Mouse (Mus musculus): ENCODE results near the gene Mgrn1. TPM values are rescaled to one million over a fixed set of nuclear protein-coding genes. Genes with fewer than 3 reads are reported as not detected.

Mgrn1 gene
- total and polyA plus RNA-seq, 3 experiments: 8.4 to 25.0 TPM; not detected in 1

GRCm38 (mm10) chr16:4932429-4932828, 46.4 kb downstream of the Mgrn1 start:
- Histone ChIP-seq H3K79me2 (ENCODE audit: control insufficient read depth, insufficient read depth, low read length, poor library complexity) (no peaks in the 10 kb centered on the region), H3K4me1 (ENCODE audit: control insufficient read depth in 1 of 2, insufficient read depth in 2 of 2, low read length in 2 of 2) (no peaks in the 10 kb centered on the region), H3K27ac (ENCODE audit: control insufficient read depth, low read depth, low read length) (no peak overlapping the region), H3K27me3 (ENCODE audit: control insufficient read depth in 1 of 2, insufficient read depth in 2 of 2, low read length in 2 of 2) (no peaks in the 10 kb centered on the region), H3K9ac (ENCODE audit: control insufficient read depth, low read depth, low read length, poor library complexity, severe bottlenecking) (no peak overlapping the region), H3K4me3 (ENCODE audit: control insufficient read depth in 1 of 2, insufficient read depth in 1 of 2, low read depth in 2 of 2, low read length in 2 of 2) (no peak overlapping the region), H3K36me3 (ENCODE audit: control insufficient read depth in 1 of 2, insufficient read depth in 2 of 2, low read length in 2 of 2) (no peaks in the 10 kb centered on the region), H3K9me3 (replicated peaks; ENCODE audit: insufficient read depth, low read length) (no peaks in the 10 kb centered on the region)
- no peak for TF ChIP-seq ZMIZ1 (IDR thresholded peaks at IDR 0.05; ENCODE audit: low read depth, low read length)
- TF ChIP-seq E2F4 (IDR thresholded peaks at IDR 0.05; ENCODE audit: borderline replicate concordance, low read depth, low read length): no peak
- no peak for DNase-seq (ENCODE audit: low read depth, low spot score)

- H3K79me2 ChIP-seq (ENCODE audit: control insufficient read depth, insufficient read depth, low read length, poor library complexity): peaks cover 4% of the 10 kb centered on the region
- H3K9ac ChIP-seq (ENCODE audit: control insufficient read depth, low read depth, low read length, poor library complexity, severe bottlenecking): no peak overlapping the region
- H3K27ac ChIP-seq (ENCODE audit: control insufficient read depth, low read depth, low read length): no peak overlapping the region
- H3K36me3 ChIP-seq (ENCODE audit: control insufficient read depth in 1 of 2, insufficient read depth in 2 of 2, low read length in 2 of 2): no peaks in the 10 kb centered on the region
- 0 out of 4 replicates have a peak, but pooled peaks cover 0 to 5% of the 10 kb centered on the region in 2 experiments for H3K4me1 ChIP-seq (ENCODE audit: control insufficient read depth in 1 of 2, insufficient read depth in 2 of 2, low read length in 2 of 2)
- DNase-seq (ENCODE audit: low read depth, low spot score): no peak
- no peaks in the 10 kb centered on the region for H3K27me3 ChIP-seq (ENCODE audit: control insufficient read depth in 1 of 2, insufficient read depth in 2 of 2, low read length in 2 of 2)
- H3K9me3 ChIP-seq (replicated peaks; ENCODE audit: insufficient read depth, low read length): no peaks in the 10 kb centered on the region
- H3K4me3 ChIP-seq (ENCODE audit: control insufficient read depth in 1 of 2, insufficient read depth in 1 of 2, low read depth in 2 of 2, low read length in 2 of 2): no peak overlapping the region
- no peak for TF ChIP-seq BHLHE40 (IDR thresholded peaks at IDR 0.05; ENCODE audit: borderline replicate concordance, low read depth, low read length)
- no peak for TF ChIP-seq CHD2 (IDR thresholded peaks at IDR 0.05; ENCODE audit: low read length)
- TF ChIP-seq GATA1 (IDR thresholded peaks at IDR 0.05; ENCODE audit: low read depth, low read length): no peak
- no peak for TF ChIP-seq ZNF384 (IDR thresholded peaks at IDR 0.05; ENCODE audit: low read depth, low read length)
- TF ChIP-seq MYB (IDR thresholded peaks at IDR 0.05; ENCODE audit: low read depth, low read length): no peak
- TF ChIP-seq MAFK (IDR thresholded peaks at IDR 0.05; ENCODE audit: borderline replicate concordance, low read depth, low read length): no peak
- peak; percentile 84; the same call in 1 of the 2 replicates for TF ChIP-seq POLR2AphosphoS5 (IDR thresholded peaks at IDR 0.05; ENCODE audit: borderline replicate concordance, low read depth, low read length)
Observed at GRCm38 (mm10) chr16:4935430-4935829, 49.4 kb downstream of the Mgrn1 start.

GRCm38 (mm10) chr16:4935931-4936703, 50.1 kb downstream of the Mgrn1 start:
- Histone ChIP-seq H3K27me3 (ENCODE audit: control insufficient read depth in 1 of 2, insufficient read depth in 2 of 2, low read length in 2 of 2) (no peaks in the 10 kb centered on the region), H3K36me3 (ENCODE audit: control insufficient read depth in 1 of 2, insufficient read depth in 2 of 2, low read length in 2 of 2) (no peaks in the 10 kb centered on the region), H3K4me1 (ENCODE audit: control insufficient read depth in 1 of 2, insufficient read depth in 2 of 2, low read length in 2 of 2) (0 out of 4 replicates have a peak, but pooled peaks cover 0 to 5% of the 10 kb centered on the region in 2 experiments), H3K79me2 (ENCODE audit: control insufficient read depth, insufficient read depth, low read length, poor library complexity) (peaks cover 4% of the 10 kb centered on the region), H3K4me3 (ENCODE audit: control insufficient read depth in 1 of 2, insufficient read depth in 1 of 2, low read depth in 2 of 2, low read length in 2 of 2) (no peak overlapping the region), H3K27ac (ENCODE audit: control insufficient read depth, low read depth, low read length) (no peak overlapping the region), H3K9ac (ENCODE audit: control insufficient read depth, low read depth, low read length, poor library complexity, severe bottlenecking) (no peak overlapping the region), H3K9me3 (replicated peaks; ENCODE audit: insufficient read depth, low read length) (no peaks in the 10 kb centered on the region)
- no peak for TF ChIP-seq TBP (IDR thresholded peaks at IDR 0.05; ENCODE audit: low read depth, low read length)
- no peak for TF ChIP-seq MAX (IDR thresholded peaks at IDR 0.05; ENCODE audit: low read length)
- no peak for TF ChIP-seq GATA1 (IDR thresholded peaks at IDR 0.05; ENCODE audit: low read depth, low read length)
- TF ChIP-seq SMC3 (IDR thresholded peaks at IDR 0.05; ENCODE audit: low read depth, low read length): no peak
- TF ChIP-seq ELF1 (IDR thresholded peaks at IDR 0.05; ENCODE audit: low read depth, low read length): no peak
- TF ChIP-seq ZNF384 (IDR thresholded peaks at IDR 0.05; ENCODE audit: low read depth, low read length): no peak
- no peak for TF ChIP-seq EP300 (IDR thresholded peaks at IDR 0.05; ENCODE audit: low read depth in 1 of 2, low read length in 2 of 2)
- TF ChIP-seq ZKSCAN1 (IDR thresholded peaks at IDR 0.05; ENCODE audit: low read depth, low read length): no peak
- no peak for TF ChIP-seq E2F4 (IDR thresholded peaks at IDR 0.05; ENCODE audit: borderline replicate concordance, low read depth, low read length)
- no peak for TF ChIP-seq MXI1 (IDR thresholded peaks at IDR 0.05; ENCODE audit: low read depth, low read length)
- TF ChIP-seq MYC (IDR thresholded peaks at IDR 0.05; ENCODE audit: low read depth, low read length): no peak
- no peak for TF ChIP-seq TCF12 (IDR thresholded peaks at IDR 0.05; ENCODE audit: low read depth, low read length)
- no peak for TF ChIP-seq UBTF (IDR thresholded peaks at IDR 0.05; ENCODE audit: borderline replicate concordance, insufficient read depth, low read depth, low read length)
- DNase-seq (ENCODE audit: low read depth, low spot score): no peak
